Mouse (Mus musculus) forebrain, postnatal 0 days (tissue): ENCODE results near the gene Dnah3. TPM values are rescaled to one million over a fixed set of nuclear protein-coding genes. Genes with fewer than 3 reads are reported as not detected.

ENCODE experiments used
- ATAC-seq: fragments of 200-750 bp; cut with Nextera tagmentation; 2 replicates; pipeline ENCODE4 v1.8.0; 2017; ENCODE audit warnings: mild to moderate bottlenecking, moderate library complexity
- DNase-seq: peaks from one replicate; pipeline ENCODE4 v3.0.0-alpha.2; 2015
- H3K27ac ChIP-seq: fragments of 300-500 bp; sonication (generic); 2 replicates; pipeline ENCODE4 v1.5.1; 2014; ENCODE audit warnings: low read depth, mild to moderate bottlenecking, antibody characterized with exemption, low read length, moderate library complexity, mixed read lengths
- H3K27me3 ChIP-seq: fragments of 300-500 bp; sonication (generic); 2 replicates; pipeline ENCODE4 v1.6.1; 2014; ENCODE audit warnings: mild to moderate bottlenecking, low read length, mixed read lengths; ENCODE audit not compliant: insufficient read depth
- H3K36me3 ChIP-seq: fragments of 300-500 bp; sonication (generic); 2 replicates; pipeline ENCODE4 v1.6.1; 2014; ENCODE audit warnings: mild to moderate bottlenecking, moderate library complexity; ENCODE audit not compliant: insufficient read depth
- H3K4me1 ChIP-seq: fragments of 300-500 bp; sonication (generic); 2 replicates; pipeline ENCODE4 v1.6.1; 2014; ENCODE audit warnings: antibody characterized with exemption; ENCODE audit not compliant: insufficient read depth
- H3K4me2 ChIP-seq: fragments of 300-500 bp; sonication (generic); 2 replicates; pipeline ENCODE4 v1.6.1; 2014; ENCODE audit warnings: low read depth, mild to moderate bottlenecking, moderate library complexity
- H3K4me3 ChIP-seq: fragments of 300-500 bp; sonication (generic); 2 replicates; pipeline ENCODE4 v1.5.1; 2014; ENCODE audit warnings: low read depth, low read length, mixed read lengths
- H3K9ac ChIP-seq: fragments of 300-500 bp; sonication (generic); 2 replicates; pipeline ENCODE4 v1.6.1; 2014; ENCODE audit warnings: mild to moderate bottlenecking
- H3K9me3 ChIP-seq: fragments of 300-500 bp; sonication (generic); 2 replicates; pipeline ENCODE4 v1.6.1; 2016; ENCODE audit warnings: low read length
- CTCF ChIP-seq: sonication (generic); IDR thresholded peaks from 2 replicates; pipeline ENCODE4 v1.5.1; 2016; ENCODE audit warnings: antibody characterized with exemption, control low read depth, low read depth
- WGBS: fragments of 180-500 bp; shearing (Covaris S2); extraction: QIAGEN DNeasy Blood & Tissue Kit; methylation state at CpG from one replicate; pipeline ENCODE4 v1.1.7; 2014; 5-methylcytosine and 5-hydroxymethylcytosine counted together
- polyA plus RNA-seq: library from polyadenylated mRNA; unstranded; fragments of >200 nt; fragmentation: Nextera tagmentation; extraction: Ambion mirVana; gene quantifications from 2 replicates; pipeline ENCODE4 v1.2.1, GENCODE M21; 2015
- total RNA-seq: library from RNA; depleted of rRNA; stranded (reverse); fragments of >200 nt; gene quantifications from 2 replicates; pipeline ENCODE4 v1.2.3, GENCODE M21; 2014; rRNA removed

Dnah3 gene
- total and polyA plus RNA-seq, 2 experiments from 2014 or later, result 0.15 to 0.81 TPM

DNA sequence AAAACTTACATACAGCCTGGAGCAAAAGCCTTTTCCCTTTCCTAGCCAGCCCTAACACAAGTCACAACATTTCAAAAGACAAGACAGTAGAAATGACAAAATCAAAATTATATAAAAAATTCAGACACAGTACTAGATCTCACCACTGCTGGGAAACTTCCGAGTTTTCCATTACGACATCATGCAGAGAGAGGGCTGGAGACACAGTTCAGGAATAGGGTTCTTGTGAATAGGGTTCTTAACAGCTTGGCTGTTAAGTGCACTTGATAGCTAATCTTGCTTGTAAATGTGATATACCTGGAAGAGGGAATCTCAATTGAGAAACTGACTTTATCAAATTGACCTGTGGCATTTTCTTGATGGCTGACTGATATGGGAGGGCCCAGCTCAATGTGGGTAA lies 213.9 kb downstream of the Dnah3 start:
- H3K4me1 ChIP-seq, result no peaks in the 10 kb centered on the region
- no peak overlapping the region for H3K9ac ChIP-seq
- no peaks in the 10 kb centered on the region for H3K36me3 ChIP-seq
- 92% methylated on average over 2 of the region's 2 CpGs for WGBS
- DNase-seq, result no peak
- no peak for ATAC-seq
- no peak overlapping the region for H3K27ac ChIP-seq
- H3K4me3 ChIP-seq, result no peak overlapping the region
- no peak for TF ChIP-seq CTCF
- H3K27me3 ChIP-seq, result no peaks in the 10 kb centered on the region
- H3K9me3 ChIP-seq, result no peaks in the 10 kb centered on the region
- no peak overlapping the region for H3K4me2 ChIP-seq

DNA sequence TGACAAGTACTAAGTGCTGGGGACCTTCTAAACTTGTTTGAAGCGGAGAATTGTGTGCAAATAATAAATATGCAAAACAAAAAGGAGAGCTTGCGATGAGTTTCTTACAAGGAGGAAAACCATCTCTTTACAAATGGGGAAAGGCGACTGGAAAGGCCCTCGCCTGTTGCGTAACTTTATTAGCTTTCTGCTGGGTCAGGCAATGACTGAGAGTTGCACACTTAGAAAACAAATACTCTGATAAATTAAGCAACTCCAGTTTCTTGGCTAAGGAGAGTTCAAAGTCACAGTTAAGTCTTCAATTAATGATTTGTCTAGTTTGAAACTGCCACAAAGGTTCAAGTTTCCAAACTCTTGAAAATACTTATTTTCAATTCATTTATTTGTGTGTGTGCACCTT lies 214.7 kb downstream of the Dnah3 start:
- Histone ChIP-seq H3K27me3 (no peaks in the 10 kb centered on the region), H3K27ac (no peak overlapping the region), H3K9me3 (no peaks in the 10 kb centered on the region), H3K9ac (no peak overlapping the region), H3K4me3 (no peak overlapping the region), H3K4me1 (no peaks in the 10 kb centered on the region), H3K36me3 (no peaks in the 10 kb centered on the region), H3K4me2 (no peak overlapping the region)
- WGBS, result 87% methylated on average over 5 of the region's 5 CpGs
- no peak for DNase-seq
- TF ChIP-seq CTCF, result no peak
- no peak for ATAC-seq

GRCm38 (mm10) chr7:119879171-119879570 lies 215.9 kb downstream of the Dnah3 start:
- Histone ChIP-seq H3K9me3 (no peaks in the 10 kb centered on the region), H3K27ac (no peak overlapping the region), H3K4me2 (no peak overlapping the region), H3K27me3 (no peaks in the 10 kb centered on the region), H3K4me1 (no peaks in the 10 kb centered on the region), H3K36me3 (no peaks in the 10 kb centered on the region), H3K4me3 (no peak overlapping the region), H3K9ac (no peak overlapping the region)
- DNase-seq, result no peak
- WGBS, result 96% methylated on average over 4 of the region's 4 CpGs
- ATAC-seq, result no peak
- no peak for TF ChIP-seq CTCF

DNA sequence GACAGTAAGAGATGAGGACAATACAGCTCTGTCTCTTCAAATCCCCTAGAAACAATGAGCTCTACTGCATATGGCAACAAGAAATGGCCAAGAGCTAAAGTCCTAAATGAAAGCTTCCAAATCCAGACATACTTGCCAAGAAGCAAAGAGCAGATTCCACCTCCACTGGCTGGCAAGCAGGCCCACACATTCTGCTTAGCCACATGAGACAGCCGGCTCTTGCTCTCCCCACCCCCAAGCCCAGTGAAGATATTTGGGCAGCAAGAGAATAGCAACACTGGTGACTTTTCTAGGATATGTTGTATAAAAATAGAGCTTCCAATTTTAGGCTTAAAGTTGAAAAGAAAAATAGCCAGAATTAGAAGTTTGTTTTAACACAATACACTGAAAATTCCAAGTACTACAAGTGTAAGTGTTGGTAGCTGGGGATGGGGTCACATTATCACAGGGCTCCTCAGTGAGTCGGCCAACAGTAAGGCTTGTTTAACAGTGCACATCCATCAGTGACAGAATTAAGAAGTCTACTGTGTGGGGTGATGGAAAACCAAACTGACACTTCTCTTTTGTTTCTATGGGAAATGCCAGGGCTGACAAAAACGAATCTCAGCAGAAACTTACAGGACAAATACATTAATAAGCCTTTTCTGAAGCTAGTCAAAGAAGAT lies 219.2 kb downstream of the Dnah3 start:
- Histone ChIP-seq H3K4me2 (no peak overlapping the region), H3K36me3 (no peaks in the 10 kb centered on the region), H3K4me3 (no peak overlapping the region), H3K27me3 (no peaks in the 10 kb centered on the region), H3K9me3 (no peaks in the 10 kb centered on the region), H3K4me1 (no peaks in the 10 kb centered on the region), H3K27ac (no peak overlapping the region), H3K9ac (no peak overlapping the region)
- no peak for ATAC-seq
- WGBS, result 57% methylated on average over 3 of the region's 3 CpGs
- DNase-seq, result no peak
- TF ChIP-seq CTCF, result no peak

DNA sequence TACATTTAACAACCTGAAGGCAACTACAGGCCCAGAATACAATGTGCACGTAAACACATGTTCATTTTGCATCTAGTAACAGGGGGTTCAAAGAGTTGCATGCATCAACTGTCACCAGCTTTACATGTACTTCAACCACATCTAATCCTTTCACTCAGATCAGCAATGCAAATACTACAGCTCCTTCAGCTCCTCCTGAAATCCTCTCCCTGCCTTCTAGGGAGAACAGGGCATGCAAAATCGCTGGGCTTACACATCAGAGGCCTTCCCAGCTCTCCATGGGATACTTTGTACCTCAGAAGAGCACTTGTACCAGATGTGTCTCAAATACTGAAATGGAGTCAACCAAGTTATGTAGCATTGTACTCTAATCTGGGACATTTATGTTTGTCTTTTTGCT lies 222.0 kb downstream of the Dnah3 start:
- ATAC-seq (no peak), DNase-seq (no peak)
- no peak overlapping the region for H3K4me3 ChIP-seq
- no peaks in the 10 kb centered on the region for H3K27me3 ChIP-seq
- no peak for TF ChIP-seq CTCF
- H3K27ac ChIP-seq, result no peak overlapping the region
- H3K9ac ChIP-seq, result no peak overlapping the region
- no peak overlapping the region for H3K4me2 ChIP-seq
- no peaks in the 10 kb centered on the region for H3K4me1 ChIP-seq
- H3K36me3 ChIP-seq, result no peaks in the 10 kb centered on the region
- no peaks in the 10 kb centered on the region for H3K9me3 ChIP-seq
- 51% methylated on average over 2 of the region's 2 CpGs for WGBS

Other genes with a start within 250 kb of the Dnah3 start
- gene Lyrm1, start 199.4 kb downstream of the Dnah3 start, total RNA-seq, result 22.3 and 23.0 TPM in 2 replicates
- 24.4 and 25.6 TPM in 2 replicates for gene Lyrm1, start 199.4 kb downstream of the Dnah3 start, polyA plus RNA-seq
- 10.8 and 14.6 TPM in 2 replicates for gene Dcun1d3, start 199.0 kb downstream of the Dnah3 start, total RNA-seq
- 6.8 and 9.0 TPM in 2 replicates for gene Dcun1d3, start 199.0 kb downstream of the Dnah3 start, polyA plus RNA-seq
- 12.6 and 14.6 TPM in 2 replicates for gene Tmem159, start 7.1 kb upstream of the Dnah3 start, total RNA-seq
- gene Tmem159, start 7.1 kb upstream of the Dnah3 start, polyA plus RNA-seq, result 12.2 and 17.4 TPM in 2 replicates
- gene Zp2, start 50.0 kb upstream of the Dnah3 start, total RNA-seq, result 1.5 TPM in 1 of 2 replicates, not detected in the other
- gene Zp2, start 50.0 kb upstream of the Dnah3 start, polyA plus RNA-seq, result 0.08 and 0.19 TPM in 2 replicates
- 0.15 TPM in 1 of 2 replicates, not detected in the other for gene Anks4b, start 78.6 kb upstream of the Dnah3 start, total RNA-seq
- 0.04 TPM in 1 of 2 replicates, not detected in the other for gene Anks4b, start 78.6 kb upstream of the Dnah3 start, polyA plus RNA-seq
- 133 and 144 TPM in 2 replicates for gene Crym, start 106.8 kb upstream of the Dnah3 start, total RNA-seq
- gene Crym, start 106.8 kb upstream of the Dnah3 start, polyA plus RNA-seq, result 127 and 171 TPM in 2 replicates
- gene Abca14, start 108.7 kb upstream of the Dnah3 start, total RNA-seq, result 0.24 TPM in 1 of 2 replicates, not detected in the other
- gene Abca14, start 108.7 kb upstream of the Dnah3 start, polyA plus RNA-seq, result not detected in 2 replicates
- not detected in 2 replicates for gene Abca15, start 233.4 kb upstream of the Dnah3 start, total RNA-seq
- gene Abca15, start 233.4 kb upstream of the Dnah3 start, polyA plus RNA-seq, result not detected in 2 replicates